Mouse (Mus musculus) left cerebral cortex, adult 8-10 months (tissue): ENCODE results near the gene Paqr9. TPM values are rescaled to one million over a fixed set of nuclear protein-coding genes. Genes with fewer than 3 reads are reported as not detected.

Source experiments
- DNase-seq, 2 experiments: peaks; one replicate each; pipeline ENCODE4 v3.0.0; 2022; ENCODE audit warnings: low spot score in 2 of 2
- total RNA-seq, 4 experiments: library from RNA; stranded (reverse); gene quantifications; 2 replicates each; pipeline ENCODE4 v1.2.4; 2022

The Paqr9 gene
- total RNA-seq, 4 experiments from 2014 or later, result 28.2 to 32.0 (median 29.1) TPM

DNA sequence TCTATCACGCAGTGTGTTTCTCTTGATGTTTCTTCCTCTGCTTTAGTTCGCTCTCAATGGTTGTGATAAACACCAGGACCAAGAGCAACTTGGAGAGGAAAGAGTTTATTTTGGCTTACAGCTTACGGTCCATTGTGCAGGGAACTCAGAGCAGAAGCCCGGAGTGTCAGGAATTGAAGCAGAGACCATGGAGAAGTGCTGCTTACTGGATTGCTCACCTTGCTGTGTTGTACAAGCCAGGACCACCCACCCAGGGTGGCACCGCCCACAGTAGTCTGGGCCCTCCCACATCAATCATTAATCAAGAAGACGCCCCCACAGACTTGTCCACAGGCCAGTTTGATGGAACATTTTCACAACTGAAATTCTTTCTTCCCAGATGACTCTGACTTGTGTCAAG, 18.0 kb downstream of the Paqr9 start:
- DNase-seq, result no peak

DNA sequence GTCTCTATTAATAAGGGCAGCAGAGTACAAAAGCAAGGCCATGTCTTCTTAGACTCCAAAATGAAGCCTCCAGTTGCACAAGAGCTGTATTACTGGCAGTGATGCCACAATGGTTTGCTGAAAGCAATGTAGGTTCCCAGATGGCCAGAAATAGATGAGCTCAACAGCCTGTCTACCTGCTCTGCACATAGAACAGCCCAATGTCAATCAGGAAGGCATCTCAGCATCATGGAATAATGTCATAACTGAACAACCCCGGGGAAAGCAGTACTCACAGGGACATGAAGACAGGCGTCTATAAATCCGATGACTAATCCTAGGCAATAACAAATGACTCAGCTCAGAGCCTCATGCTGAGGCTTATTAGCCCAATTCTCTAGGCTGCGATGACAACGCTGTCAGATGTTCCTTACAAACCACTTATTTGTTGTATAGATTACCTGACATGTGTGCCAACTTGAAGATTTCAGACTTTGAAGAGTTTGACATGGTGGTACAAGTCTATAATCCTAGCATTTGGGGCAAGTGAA, 19.0 kb downstream of the Paqr9 start:
- DNase-seq, result no peak

DNA sequence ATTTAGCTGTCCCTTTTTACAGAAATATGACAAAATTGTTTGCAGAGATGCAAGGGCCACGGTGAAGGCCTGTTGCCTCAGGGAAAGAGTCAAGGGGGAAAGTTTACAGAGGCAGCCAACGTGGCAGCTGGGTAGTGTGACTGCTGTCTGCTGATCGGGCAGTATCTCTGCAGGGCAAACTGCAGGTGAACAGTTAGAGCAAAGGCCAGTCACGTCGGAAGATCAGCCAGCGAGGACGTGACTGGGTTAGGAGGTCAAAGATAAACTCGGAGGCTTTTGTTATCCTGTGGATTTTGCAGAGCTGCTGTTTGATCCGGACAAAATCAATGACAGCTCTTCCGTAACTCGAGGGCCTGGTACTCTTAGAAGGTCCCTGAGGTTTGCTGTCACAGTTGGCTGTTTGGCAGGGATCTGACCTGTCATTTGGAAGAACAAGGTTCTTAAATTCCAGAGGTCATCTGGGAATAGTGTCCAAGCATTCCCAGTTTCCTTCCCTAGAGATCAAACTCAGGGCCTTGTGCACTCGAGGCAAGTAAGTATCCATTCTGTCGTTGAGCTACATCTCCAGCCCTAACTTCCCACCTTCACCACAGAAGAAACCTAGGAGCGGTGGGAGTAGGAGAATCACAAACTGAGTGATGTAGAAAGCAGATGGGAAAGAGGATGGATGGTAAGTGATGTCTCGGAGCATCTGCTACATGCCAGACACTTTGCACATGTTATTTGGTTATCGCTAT, 21.7 kb downstream of the Paqr9 start:
- DNase-seq, result no peak

DNA sequence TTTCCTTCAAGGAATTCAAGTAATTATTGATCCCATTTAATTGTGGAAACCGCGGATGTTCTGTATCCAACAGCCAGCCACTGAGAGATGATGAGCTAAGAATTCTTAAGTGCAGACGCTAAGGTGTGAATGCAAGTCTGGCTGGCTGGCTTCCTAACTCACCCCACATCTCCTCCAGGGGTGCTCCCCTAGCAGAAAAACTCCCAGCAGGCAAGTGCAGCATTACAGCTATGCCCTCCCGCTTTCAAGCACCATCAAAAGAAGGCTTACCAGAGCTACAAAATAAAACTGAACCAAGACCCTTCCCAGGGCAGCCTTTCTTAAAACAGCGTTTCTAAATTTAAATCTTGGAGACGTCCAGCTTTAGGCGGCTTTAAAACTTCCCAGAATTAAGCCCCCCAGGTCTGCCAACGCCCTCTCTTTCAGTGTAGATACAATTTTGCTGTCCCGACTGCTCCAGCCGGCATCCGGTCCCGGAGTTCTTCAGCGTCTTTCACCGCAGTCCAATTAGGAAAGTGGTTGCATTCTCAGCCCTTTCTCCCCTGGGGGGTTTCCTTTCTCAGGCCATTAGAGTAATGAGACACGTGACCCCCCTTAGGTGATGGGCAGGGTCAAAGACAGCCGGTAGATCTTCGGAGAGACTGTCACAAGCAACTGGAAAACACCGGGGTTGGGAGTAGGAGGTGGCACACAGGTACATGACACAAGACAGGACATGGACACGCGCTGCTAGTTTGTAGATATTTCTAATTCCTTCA, 22.5 kb downstream of the Paqr9 start:
- DNase-seq, result no peak

DNA sequence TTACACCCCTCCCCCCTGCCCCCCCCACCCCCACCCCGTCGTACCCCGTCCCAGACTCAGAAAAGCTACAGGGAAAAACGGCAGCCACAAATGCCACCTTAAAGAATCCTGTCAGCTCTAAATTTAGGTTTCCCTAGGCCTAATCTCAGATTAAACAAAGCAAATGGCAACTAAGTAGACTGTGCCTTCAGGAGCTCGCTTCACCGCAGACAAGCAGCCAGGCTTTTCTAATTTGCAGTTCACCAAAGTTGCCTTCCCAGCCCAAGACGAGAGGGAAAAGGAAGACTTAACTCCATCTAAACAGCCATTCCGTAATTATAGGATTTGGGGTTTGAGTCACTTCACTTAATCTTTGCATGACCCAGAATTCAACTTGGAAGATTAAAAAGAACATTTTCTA, 23.1 kb downstream of the Paqr9 start:
- DNase-seq, result no peak

DNA sequence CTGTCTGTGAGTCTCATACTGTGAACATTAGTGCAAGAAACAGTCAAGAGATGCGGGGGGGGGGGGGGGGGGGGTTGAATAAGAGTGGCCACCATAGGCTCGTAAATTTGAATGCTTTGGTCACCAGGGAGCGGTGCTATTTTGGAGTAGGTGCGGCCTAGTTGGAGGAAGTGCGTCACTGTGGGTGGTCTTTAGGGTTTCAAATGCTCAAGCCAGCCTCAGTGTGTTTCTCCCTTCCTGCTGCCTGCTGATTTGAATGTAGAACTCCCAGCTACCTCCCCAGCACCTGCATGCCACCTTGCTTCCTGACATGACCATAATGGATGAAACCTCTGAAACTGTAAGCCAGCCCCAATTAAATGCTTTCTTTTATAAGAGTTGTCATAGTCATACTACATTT, 26.6 kb downstream of the Paqr9 start:
- DNase-seq, result no peak

DNA sequence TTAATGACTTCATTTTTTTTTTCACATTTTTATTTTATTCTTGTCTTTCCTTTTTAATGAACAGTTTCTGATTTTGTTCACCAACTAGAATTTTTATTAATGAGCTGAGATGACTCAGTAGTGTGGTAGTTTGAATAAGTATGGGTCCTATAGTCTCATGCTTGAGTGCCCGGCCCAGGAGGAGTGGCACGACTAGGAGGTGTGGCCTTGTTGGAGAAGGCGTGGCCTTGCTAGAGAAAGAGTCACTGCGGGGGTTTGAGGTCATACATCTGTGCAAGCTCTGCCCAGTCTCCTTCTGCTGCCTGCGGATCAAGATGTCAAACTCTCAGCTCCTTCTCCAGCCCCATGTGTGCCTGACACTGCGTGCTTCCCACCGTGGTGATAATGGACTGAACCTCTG, 28.6 kb downstream of the Paqr9 start:
- DNase-seq, result no peak

DNA sequence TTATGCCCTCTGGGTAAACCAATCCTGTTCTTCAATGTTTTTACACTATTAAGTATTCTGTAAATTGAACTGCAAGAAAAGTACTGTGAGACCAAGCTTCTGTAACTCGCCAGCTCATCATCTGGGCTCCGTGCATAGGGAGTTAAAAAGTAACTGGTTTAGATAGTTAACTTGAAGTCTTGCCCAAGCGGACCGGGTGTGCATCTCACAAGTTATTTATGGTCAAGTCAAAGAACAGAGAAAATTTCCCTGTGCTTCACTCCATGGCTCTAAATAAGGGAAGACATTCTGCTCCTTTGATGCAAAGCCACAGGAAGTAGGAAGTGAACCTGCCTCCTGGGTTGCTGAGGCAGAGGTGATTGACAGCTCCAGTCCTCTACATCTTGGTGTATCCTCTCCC, 34.8 kb downstream of the Paqr9 start:
- no peak for DNase-seq

DNA sequence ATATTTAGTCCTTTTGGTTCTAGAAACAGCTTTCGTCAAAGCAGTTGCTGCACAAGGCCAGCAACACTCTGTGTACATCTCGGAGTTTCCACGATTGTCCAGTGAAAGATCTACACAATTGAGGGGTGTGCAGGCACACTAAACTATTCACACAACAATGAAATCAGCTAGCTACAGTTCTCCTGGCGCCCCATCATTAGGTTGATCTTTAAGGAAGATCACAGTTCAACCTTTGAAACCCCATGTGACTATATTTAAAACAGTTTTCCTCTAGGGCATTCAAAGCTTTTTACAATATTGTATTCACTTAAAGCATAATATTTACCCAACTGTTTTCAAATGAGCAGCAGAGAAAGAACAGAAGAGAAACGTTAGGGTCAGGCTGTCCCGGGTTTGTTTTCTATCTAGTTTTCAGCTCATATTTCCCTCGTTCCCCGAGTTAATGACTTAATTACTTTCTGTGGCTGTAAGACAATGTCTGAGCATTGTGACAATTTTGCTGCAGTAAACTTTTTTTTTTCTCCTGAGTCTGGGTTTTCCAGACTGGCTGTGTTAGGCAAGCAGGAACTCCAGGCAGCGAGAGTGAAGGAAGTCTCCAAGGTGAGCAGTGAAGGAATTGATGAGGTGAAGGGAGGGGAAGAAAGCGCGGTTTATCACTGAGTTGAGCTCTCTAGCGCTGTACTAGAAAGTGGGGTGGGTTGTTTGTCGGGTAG, 38.2 kb downstream of the Paqr9 start:
- no peak for DNase-seq

DNA sequence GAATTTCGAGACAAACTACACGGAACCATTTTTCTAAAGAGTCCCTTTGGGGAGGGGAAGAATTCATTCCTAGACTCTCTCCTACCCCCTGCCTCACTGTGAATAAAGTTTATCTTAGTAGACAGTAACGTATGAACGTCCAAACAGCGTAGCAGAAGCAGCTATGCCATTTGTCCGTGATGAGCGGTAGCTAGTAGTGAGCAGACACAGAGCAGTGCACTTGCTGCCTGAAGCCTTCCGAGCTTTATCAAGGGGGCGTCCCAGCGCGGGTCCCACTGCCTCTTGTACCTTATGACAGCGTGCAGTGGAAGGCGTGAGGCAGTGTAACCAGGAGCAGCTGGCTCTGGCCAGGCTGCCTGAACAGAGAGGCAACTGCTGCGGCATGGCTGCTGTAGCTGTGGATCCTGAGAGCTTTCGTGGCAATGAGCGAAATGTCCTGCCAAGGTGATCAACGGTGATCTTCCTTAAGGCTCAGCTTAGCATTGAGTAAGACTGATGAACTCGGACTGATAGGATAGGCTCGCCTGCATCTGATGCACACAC, 38.8 kb downstream of the Paqr9 start:
- no peak for DNase-seq

DNA sequence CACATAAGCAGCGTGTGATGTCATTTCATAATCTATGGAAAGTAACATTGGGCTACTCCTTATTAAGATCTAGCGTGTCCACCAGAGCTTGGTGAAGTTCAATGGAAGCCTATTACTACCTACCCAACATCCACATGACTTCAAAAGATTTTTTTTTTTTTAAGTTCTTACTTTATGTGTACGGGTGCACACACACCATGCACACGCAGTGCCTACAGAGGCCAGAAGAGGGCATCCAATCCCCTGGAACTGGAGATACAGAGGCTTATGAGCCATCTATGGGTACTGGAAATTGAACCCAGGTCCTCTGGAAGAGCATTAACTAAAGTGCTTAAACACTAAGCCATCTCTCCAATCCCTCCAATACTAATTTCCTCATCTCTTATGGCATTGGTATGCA, 39.9 kb downstream of the Paqr9 start:
- DNase-seq, result no peak

DNA sequence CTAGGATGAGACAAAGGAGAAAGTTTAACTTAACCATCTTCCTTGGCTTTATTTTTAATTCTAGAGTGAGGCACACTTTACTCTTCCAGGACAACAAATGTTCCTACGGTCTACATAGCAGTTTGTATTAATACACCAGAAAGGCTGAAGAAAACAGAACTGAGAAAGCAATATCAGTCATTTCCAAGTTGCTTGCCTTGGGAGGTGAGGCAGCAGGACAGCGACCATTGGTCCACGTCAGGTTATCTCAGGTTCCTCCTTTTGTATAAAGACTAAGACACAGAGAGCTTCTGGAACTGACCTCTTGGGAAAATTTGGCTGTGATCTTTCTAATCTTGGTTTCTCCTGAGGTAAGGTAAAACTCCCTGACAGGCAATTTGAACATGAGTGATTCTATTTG, 43.4 kb downstream of the Paqr9 start:
- no peak for DNase-seq

DNA sequence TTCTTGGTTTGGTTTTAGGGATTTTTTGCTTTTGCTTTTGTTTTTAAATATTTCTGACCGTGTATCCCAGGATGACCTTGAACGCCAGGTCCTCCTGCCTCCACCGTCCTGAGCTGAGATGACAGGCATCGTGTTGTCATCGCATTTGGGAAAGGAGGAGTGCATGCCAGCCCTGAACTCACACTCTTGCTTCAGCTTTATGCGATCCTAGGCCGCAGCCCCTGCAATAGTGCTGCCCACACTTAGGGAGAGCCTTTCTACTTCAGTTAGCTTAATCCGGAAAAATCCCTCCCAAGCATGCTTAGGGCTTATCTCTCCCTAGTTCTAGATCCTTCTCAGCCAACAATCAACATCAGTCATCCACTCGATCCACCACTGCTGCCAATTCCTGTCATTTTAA, 43.9 kb downstream of the Paqr9 start:
- DNase-seq, result no peak

DNA sequence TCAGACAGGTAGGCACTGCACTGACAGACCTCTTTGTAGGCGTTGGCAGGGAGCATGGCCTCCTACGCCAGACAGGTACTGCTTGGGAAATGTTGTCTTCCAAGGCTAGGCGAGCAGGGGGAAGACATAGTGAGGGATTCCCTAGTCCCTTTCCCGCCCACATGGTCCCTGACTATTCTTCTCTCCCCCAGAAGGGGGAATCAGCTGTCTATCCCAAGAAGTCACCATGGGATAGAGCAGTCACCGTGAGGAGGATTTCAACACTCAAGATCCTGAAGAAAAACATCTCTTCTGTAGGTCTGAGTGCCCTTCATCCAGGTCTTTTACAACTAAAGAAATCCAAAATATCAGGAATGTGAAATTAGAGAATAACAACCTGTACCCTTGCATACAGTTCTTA, 47.7 kb downstream of the Paqr9 start:
- DNase-seq, result no peak

DNA sequence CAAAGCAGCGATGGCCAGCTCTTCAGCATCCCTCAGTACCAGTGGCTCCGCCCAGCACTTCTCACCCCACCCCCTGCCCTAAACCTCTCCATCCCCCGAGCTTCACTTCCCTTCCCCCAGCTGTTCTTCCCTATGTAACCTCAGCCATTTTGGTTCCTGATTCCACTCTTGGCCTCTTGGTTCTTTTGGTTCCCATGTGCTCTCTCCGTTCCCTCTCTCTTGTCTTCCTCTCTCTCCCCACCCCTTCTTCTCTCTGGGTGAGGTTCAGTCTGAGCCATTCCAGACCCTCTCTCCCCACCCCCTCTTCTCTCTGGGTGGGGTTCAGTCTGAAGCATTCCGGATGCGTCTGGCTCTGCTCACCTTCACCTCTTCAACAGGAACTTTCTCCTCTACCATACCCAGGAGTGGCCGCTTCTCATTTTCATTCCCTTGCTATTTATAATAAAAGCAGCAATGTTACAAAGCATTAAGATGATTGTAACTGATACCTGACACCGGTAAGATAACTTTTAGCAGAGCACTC, 52.9 kb downstream of the Paqr9 start:
- no peak for DNase-seq

DNA sequence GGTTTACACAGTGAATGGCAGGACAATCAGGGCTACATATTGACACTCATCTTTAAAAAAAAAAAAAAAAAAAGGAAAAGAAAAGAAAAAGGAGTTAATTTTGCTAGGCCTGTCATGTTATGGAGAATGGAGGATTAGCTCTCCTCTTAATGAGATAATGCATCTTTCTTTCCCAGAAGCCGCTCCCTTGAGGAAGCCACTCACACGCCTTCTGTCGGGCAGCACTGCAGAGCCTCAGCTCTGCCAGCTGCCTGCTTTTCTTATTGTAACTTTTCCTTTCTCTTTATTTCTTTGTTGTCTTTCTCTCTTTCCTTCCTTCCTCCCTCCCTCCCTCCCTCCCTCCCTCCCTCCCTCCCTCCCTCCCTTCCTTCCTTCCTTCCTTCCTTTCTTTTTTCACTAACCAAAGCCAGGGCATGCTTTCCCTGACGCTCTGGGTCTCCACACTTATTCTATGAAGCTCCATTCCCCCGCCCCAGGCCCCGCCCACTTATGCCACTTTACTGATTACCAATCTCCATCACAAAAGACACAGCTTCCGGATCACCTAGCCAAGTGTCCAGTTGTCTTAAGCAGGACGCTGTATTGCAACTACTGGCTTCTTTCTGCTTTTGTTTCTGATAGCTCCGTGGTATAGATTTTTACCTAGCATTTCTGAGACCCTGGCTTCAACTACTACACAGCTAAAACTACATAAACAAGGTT, 54.1 kb downstream of the Paqr9 start:
- DNase-seq, result no peak

DNA sequence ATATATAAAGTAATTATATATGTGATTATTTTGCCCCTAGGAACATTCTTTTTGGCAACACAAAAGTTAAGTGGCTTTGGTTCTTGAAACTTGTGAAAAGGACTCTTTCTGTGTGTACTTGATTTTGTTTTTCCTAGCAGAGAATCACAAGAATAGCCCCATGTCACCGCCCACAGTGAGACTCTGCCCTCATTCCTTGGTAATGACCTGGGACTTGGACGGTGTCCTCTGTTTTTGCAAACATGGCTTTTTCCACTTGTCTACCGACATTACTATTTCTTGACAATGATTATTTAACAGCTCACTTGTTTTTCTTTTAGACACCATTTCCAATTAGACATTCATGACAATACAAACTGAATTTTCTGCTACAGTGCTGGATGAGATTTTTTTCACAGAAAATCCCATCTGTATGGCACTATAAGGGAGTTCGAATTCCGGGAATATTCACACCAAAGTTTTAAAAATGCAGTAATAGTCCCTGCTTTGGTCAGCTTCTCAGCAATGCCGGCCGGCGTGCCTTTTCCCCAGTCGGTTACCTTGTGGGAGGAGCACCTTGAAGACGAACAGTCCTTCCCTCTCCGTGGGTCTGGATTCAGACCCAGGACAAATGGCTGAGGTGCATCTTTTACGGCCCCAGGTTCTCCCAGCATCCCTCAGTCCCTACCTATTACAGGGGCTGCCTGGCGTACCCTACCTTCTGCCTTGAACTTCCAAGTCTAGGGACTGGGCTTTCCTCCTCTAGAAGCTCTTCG, 55.6 kb downstream of the Paqr9 start:
- DNase-seq, result no peak

DNA sequence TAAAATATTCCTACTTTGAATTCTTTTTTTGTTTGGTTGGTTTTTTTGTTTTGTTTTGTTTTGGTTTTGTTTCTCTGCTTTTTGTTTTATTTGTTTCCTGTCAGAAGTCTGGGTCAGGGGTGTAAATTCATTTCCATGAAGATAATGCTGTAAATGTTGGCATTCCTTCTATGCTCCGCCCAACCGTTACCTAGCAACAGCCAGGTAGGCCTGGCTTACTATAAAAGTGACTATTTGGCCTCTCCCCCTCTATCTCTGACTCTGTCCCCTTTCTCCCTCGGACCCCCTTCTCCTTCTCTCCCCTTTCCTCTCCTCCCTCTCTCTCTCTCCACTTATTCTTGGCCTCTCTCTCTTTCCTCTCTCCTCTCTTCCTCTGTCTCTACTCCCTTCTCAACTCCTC, 56.5 kb downstream of the Paqr9 start:
- no peak for DNase-seq
